Mouse (Mus musculus) heart, postnatal 0 days (tissue): ENCODE measurements around the gene Mid2.

Source experiments
- CTCF ChIP-seq: IDR thresholded peaks from 2 replicates; pipeline ENCODE4 v1.5.1; 2016; ENCODE audit warnings: antibody characterized with exemption, control low read depth, low read depth
- EP300 ChIP-seq: IDR thresholded peaks from 2 replicates; pipeline ENCODE4 v1.6.1; 2016; ENCODE audit warnings: antibody characterized with exemption, low read depth

DNA sequence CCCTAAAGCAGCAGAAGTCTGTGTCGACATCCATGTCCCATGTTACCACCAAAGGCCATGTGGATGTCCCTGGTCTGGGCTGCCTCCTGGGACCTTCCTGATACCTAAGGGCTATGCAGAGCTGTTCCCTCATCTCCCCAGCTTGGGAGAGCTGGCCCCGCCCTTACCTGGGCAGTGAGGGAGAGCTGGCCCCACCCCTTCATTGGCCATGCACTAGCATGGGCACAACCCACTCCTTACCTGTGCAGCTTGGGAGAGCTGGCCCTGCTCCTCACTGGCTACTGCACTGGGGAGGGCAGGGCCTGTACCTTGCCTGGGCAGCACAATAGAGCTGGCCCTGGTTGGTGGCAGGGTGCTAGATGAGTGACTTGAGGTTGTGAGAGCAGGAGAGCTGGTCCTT, 140.9 kb downstream of the Mid2 start:
- no peak for TF ChIP-seq CTCF
- no peak for TF ChIP-seq EP300
